Comparison of ENCODE assay signal across 7 mouse cellular contexts in the genomic region with DNA sequence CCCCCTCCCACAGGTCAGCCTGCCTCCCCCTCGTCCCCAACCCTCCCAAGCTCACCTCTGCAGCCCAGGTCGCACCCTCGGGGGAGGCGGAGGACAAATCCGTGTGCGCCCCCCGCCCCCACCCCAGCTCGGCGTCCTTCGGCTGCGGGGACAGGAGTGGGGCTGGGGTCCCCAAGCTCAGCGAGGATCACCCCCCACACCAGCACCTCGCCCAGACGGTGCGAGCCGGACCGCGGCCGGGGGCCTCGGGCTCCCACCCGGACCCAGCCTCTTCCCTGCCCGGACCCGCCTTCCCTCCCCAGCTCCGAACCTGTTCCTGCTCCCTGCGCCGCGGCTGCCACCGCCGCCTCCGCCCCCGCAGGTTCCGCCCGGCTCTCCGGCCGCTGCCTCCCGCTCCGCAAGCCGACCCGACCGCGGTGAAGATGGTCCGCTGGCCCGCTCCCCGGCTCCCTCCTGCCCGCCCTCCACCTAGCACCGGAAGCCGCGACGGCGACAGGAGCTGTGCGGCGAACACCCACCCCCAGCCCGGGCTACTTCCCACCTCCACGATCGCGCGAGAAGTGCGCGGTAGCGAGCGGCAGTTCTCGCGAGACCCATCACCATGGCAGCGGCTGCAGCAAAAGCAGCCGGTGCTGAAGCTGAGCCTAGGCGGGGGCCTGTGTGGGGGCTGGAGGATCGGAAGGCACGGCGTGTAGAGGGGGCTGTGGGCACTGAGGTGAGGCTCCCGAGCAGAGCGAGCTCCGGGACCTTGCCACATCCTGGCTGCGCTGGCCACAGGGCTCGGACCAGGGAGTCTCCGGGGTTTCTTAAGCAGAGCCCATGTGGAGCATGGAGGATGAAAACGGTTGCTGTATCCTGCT. TPM values are rescaled to one million over a fixed set of nuclear protein-coding genes. Genes with fewer than 3 reads are reported as not detected.
DNase-seq lines count a peak whose midpoint lies in the region; ATAC-seq and TF ChIP-seq lines count a peak whose summit lies in the region.

TSS of gene Arf3 (minus strand) at position 545 of the 860 bp plus-strand sequence.

- peak within 1 kb of the TSS; percentile 89 for H3K9ac ChIP-seq in intestine, postnatal 0 days (ENCODE audit: low read depth, low read length)
- H3K9ac ChIP-seq in midbrain, embryonic 12.5 days (replicated peaks), result peak within 1 kb of the TSS; percentile 98

- WGBS in intestine, postnatal 0 days, result under 1% methylated on average over 64 of the region's 76 CpGs
- WGBS in midbrain, embryonic 12.5 days, result under 1% methylated on average over 57 of the region's 76 CpGs
- WGBS in small intestine, adult 2 months, result under 1% methylated on average over 76 of the region's 76 CpGs

- peak; percentile 79 for TF ChIP-seq POLR2A in small intestine, adult 2 months (IDR thresholded peaks at IDR 0.05; ENCODE audit: low read depth, low read length)

- peak within 1 kb of the TSS; percentile 88 for H3K27ac ChIP-seq in intestine, postnatal 0 days (ENCODE audit: low read depth, low read length)
- peak within 1 kb of the TSS; percentile 90 for H3K27ac ChIP-seq in midbrain, embryonic 12.5 days (replicated peaks)
- H3K27ac ChIP-seq in small intestine, adult 2 months (ENCODE audit: insufficient read depth, low read depth, low read length), result peak within 1 kb of the TSS; percentile 58

- H3K4me2 ChIP-seq in intestine, postnatal 0 days (replicated peaks; ENCODE audit: low read depth), result peak within 1 kb of the TSS; percentile 97
- H3K4me2 ChIP-seq in midbrain, embryonic 12.5 days (replicated peaks), result peak within 1 kb of the TSS; percentile 80

- H3K4me1 ChIP-seq in intestine, postnatal 0 days (replicated peaks; ENCODE audit: control insufficient read depth, insufficient read depth, low read length), result peaks cover 10% of the 10 kb centered on the region; the same call in 1 of the 2 replicates
- H3K4me1 ChIP-seq in midbrain, embryonic 12.5 days, result peaks cover 26% of the 10 kb centered on the region
- peaks cover 4% of the 10 kb centered on the region; the same call in 1 of the 2 replicates for H3K4me1 ChIP-seq in small intestine, adult 2 months (ENCODE audit: control insufficient read depth, insufficient read depth, insufficient read length, low read length)

- H3K4me3 ChIP-seq in intestine, postnatal 0 days (ENCODE audit: low read depth, low read length), result peak within 1 kb of the TSS; percentile 94
- H3K4me3 ChIP-seq in midbrain, embryonic 12.5 days, result peak within 1 kb of the TSS; percentile 92
- peak within 1 kb of the TSS; percentile 91 for H3K4me3 ChIP-seq in small intestine, adult 2 months (ENCODE audit: low read depth, low read length)

- no peaks in the 10 kb centered on the region for H3K9me3 ChIP-seq in intestine, postnatal 0 days (ENCODE audit: control insufficient read depth)
- no peaks in the 10 kb centered on the region for H3K9me3 ChIP-seq in midbrain, embryonic 12.5 days

- no peak for TF ChIP-seq CTCF in intestine, postnatal 0 days (IDR thresholded peaks at IDR 0.05; ENCODE audit: low read depth)
- no peak for TF ChIP-seq CTCF in small intestine, adult 2 months (IDR thresholded peaks at IDR 0.05; ENCODE audit: extremely low read depth, insufficient read length, insufficient replicate concordance, low read depth, low read length)

- H3K36me3 ChIP-seq in intestine, postnatal 0 days (ENCODE audit: control insufficient read depth, insufficient read depth), result peaks cover 11% of the 10 kb centered on the region
- H3K36me3 ChIP-seq in midbrain, embryonic 12.5 days, result peaks cover 14% of the 10 kb centered on the region
- peaks cover 1% of the 10 kb centered on the region for H3K36me3 ChIP-seq in small intestine, adult 2 months (ENCODE audit: control insufficient read depth, insufficient read depth, low read length)

- ATAC-seq in intestine, postnatal 0 days, result peak; percentile 89
- ATAC-seq in midbrain, embryonic 12.5 days (ENCODE audit: low FRiP score, low read depth), result peak; percentile 91

- H3K27me3 ChIP-seq in intestine, postnatal 0 days (replicated peaks; ENCODE audit: control insufficient read depth, insufficient read depth, low read length), result no peaks in the 10 kb centered on the region; the same call in 1 of the 2 replicates
- H3K27me3 ChIP-seq in midbrain, embryonic 12.5 days, result peaks cover 31% of the 10 kb centered on the region
- H3K27me3 ChIP-seq in small intestine, adult 2 months (ENCODE audit: control insufficient read depth, insufficient read depth, low read length), result no peaks in the 10 kb centered on the region

- peak; percentile 95 for DNase-seq in adrenal gland, adult 8-10 months
- peak; percentile 96 for DNase-seq in embryo, embryonic 9.5 days (ENCODE audit: extremely low spot score)
- no peak for DNase-seq in gonadal fat pad, adult 2 months (ENCODE audit: low read depth)
- peak; percentile 97 for DNase-seq in left cerebral cortex, postnatal 4 days

- intact Hi-C loops in left cerebral cortex, postnatal 4 days (cut with DNase I), result no loop called here

RNA-seq across cellular contexts. Expression of gene Arf3, which starts in this region (rescaled TPM):
- total RNA-seq in adrenal gland, adult 8-10 months (2022), result 100 to 1,000 TPM; 153 to 163 (median 159) TPM
- polyA plus RNA-seq in gonadal fat pad, adult 2 months (2012; rRNA removed), result 149 and 209 TPM in 2 replicates
- 31.8 and 35.3 TPM in 2 replicates for polyA plus RNA-seq in intestine, postnatal 0 days (2015; fragmentation: Nextera tagmentation; extraction: Ambion mirVana)
- total RNA-seq in left cerebral cortex, postnatal 4 days (2021), result 100 to 1,000 TPM; 318 to 348 TPM
- polyA plus RNA-seq in midbrain, embryonic 12.5 days (2016; fragmentation: Nextera tagmentation; extraction: Ambion mirVana), result 56.0 and 64.4 TPM in 2 replicates
- polyA plus RNA-seq in small intestine, adult 2 months (2012; rRNA removed), result 43.3 and 104 TPM in 2 replicates
